Mouse (Mus musculus) hindbrain, embryonic 11.5 days (tissue): Measurements from ENCODE around the gene Ankrd36. TPM values are rescaled to one million over a fixed set of nuclear protein-coding genes. Genes with fewer than 3 reads are reported as not detected.
A peak's percentile ranks its signal among the peaks of the same experiment; 100 is the strongest.
"Not testable (repeated sequence)": the region's sequence is repeated elsewhere in the genome, so short reads cannot be mapped to it uniquely, and the experiment has no call there.

Source experiments
- ATAC-seq: fragments of 200-750 bp; cut with Nextera tagmentation; 2 replicates; pipeline ENCODE4 v1.8.0; 2017; ENCODE audit warnings: mild to moderate bottlenecking, moderate TSS enrichment, moderate library complexity; ENCODE audit not compliant: low FRiP score
- DNase-seq: peaks from one replicate; pipeline ENCODE4 v3.0.0-alpha.2; 2015; ENCODE audit warnings: low spot score
- H3K27ac ChIP-seq: fragments of 300-500 bp; sonication (generic); 2 replicates; pipeline ENCODE4 v1.5.1; 2014; ENCODE audit warnings: mild to moderate bottlenecking, low read depth, low read length
- H3K27me3 ChIP-seq: fragments of 300-500 bp; sonication (generic); 2 replicates; pipeline ENCODE4 v1.6.1; 2014; ENCODE audit warnings: mild to moderate bottlenecking, low read length, moderate library complexity, mixed read lengths; ENCODE audit not compliant: control insufficient read depth, insufficient read depth
- H3K36me3 ChIP-seq: fragments of 300-500 bp; sonication (generic); 2 replicates; pipeline ENCODE4 v1.6.1; 2014; ENCODE audit warnings: mild to moderate bottlenecking, low read length, moderate library complexity, mixed read lengths; ENCODE audit not compliant: control insufficient read depth, insufficient read depth
- H3K4me1 ChIP-seq: fragments of 300-500 bp; sonication (generic); replicated peaks from 2 replicates; pipeline ENCODE4 v1.6.1; 2014; ENCODE audit warnings: low read length, mixed read lengths; ENCODE audit not compliant: control insufficient read depth, insufficient read depth
- H3K4me2 ChIP-seq: fragments of 300-500 bp; sonication (generic); replicated peaks from 2 replicates; pipeline ENCODE4 v1.6.1; 2014; ENCODE audit warnings: mild to moderate bottlenecking, low read depth, low read length
- H3K4me3 ChIP-seq: fragments of 300-500 bp; sonication (generic); 2 replicates; pipeline ENCODE4 v1.5.1; 2014; ENCODE audit warnings: low read depth, low read length
- H3K9ac ChIP-seq: fragments of 300-500 bp; sonication (generic); 2 replicates; pipeline ENCODE4 v1.6.1; 2014; ENCODE audit warnings: low read depth, low read length
- H3K9me3 ChIP-seq: fragments of 300-500 bp; sonication (generic); 2 replicates; pipeline ENCODE4 v1.6.1; 2016; ENCODE audit warnings: low read length; ENCODE audit not compliant: control insufficient read depth
- WGBS: fragments of 180-500 bp; shearing (Covaris S2); extraction: QIAGEN DNeasy Blood & Tissue Kit; methylation state at CpG from one replicate; pipeline ENCODE4 v1.1.7; 2014; 5-methylcytosine and 5-hydroxymethylcytosine counted together
- polyA plus RNA-seq: library from polyadenylated mRNA; unstranded; fragments of >200 nt; fragmentation: Nextera tagmentation; extraction: Ambion mirVana; gene quantifications from 2 replicates; pipeline ENCODE4 v1.2.1, GENCODE M21; 2014

The Ankrd36 gene
- polyA plus RNA-seq, 1 experiment from 2014 or later: not detected

DNA sequence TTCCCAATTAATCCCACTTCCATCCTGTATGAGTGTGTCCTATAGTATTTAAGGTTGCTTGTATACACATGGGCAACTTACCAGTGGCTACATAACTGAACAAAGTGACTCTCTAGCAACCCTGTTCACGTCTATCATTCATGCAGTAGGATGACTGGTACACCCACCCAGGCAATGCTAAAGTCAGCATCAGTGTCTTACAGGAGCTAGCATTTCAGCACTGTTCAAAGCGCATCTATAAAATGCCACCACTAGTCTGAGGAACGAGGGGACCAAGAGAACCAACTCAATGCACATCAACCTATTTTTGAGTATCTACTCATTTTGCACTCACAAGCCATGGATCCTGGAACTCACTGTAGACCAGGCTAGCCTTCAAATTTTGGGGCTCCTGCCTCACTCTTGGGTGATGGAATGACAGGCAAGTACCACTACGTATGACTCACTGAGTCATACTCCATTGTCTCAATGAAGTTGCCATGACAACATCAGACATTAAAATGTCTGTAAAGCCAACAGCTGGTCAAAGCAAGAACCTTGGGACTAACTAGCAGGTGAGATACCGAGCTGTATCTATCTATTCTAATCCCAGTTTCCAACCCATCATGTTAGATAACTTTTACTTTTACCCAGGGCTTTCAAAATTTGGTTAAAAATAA is 41.5 kb upstream of the Ankrd36 start:
- ATAC-seq: no peak
- no peak overlapping the region for H3K27ac ChIP-seq
- H3K36me3 ChIP-seq: peaks cover 6% of the 10 kb centered on the region
- no peaks in the 10 kb centered on the region for H3K27me3 ChIP-seq
- H3K4me1 ChIP-seq: no peaks in the 10 kb centered on the region
- no peak overlapping the region for H3K4me2 ChIP-seq
- no peak overlapping the region for H3K4me3 ChIP-seq
- no peaks in the 10 kb centered on the region for H3K9me3 ChIP-seq
- 86% methylated on average over 5 of the region's 5 CpGs for WGBS
- no peak overlapping the region for H3K9ac ChIP-seq
- no peak for DNase-seq

DNA sequence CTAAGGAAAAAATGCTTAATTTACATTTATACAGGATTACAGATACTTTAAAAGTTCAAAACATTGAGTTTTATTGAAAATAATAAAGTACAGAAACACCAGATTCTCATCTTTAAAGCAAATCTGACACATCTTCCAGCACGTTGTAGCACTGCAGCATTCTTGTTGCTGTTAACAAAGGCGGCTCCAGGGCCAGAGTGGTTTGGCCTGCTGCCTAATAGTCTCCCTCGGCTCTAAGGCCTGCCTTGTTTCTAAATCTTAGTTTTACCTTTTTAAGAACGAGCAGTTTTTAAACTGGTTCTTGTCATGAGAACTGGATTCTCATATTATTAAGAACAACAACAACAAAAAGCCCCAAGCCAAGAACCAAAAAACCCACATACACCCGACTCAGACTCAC is 40.6 kb upstream of the Ankrd36 start:
- peaks cover 11% of the 10 kb centered on the region for H3K36me3 ChIP-seq
- ATAC-seq: no peak

DNA sequence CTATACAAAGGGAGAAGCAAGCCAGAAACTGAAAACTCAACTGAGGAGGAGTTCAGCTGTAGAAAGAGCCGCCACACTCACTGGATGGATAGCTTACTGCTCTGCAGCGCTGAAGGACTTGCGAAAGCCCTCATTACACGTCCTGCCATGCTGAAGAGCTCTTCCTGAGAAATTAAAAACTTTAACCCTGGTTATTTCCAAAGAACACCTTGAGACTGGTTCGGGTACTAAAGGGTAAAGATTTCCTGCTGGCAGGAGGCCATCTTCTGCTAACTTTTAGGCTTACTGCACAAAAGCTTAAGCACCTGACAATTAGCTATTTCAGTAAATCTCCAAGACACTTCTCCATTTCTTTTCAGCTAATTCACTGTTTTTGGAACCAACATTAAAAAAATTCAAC is 39.3 kb upstream of the Ankrd36 start:
- no peaks in the 10 kb centered on the region for H3K27me3 ChIP-seq
- no peak overlapping the region for H3K4me2 ChIP-seq
- 83% methylated on average over 5 of the region's 5 CpGs for WGBS
- ATAC-seq (no peak), DNase-seq (no peak)
- H3K9me3 ChIP-seq: no peaks in the 10 kb centered on the region
- no peak overlapping the region for H3K9ac ChIP-seq
- H3K4me3 ChIP-seq: no peak overlapping the region
- H3K36me3 ChIP-seq: peaks cover 12% of the 10 kb centered on the region
- H3K4me1 ChIP-seq: no peaks in the 10 kb centered on the region
- no peak overlapping the region for H3K27ac ChIP-seq

More for the DNA sequence above, 40.6 kb upstream of the Ankrd36 start:
- Histone ChIP-seq H3K9me3 (no peaks in the 10 kb centered on the region), H3K4me2 (no peak overlapping the region), H3K9ac (no peak overlapping the region), H3K4me1 (no peaks in the 10 kb centered on the region), H3K27me3 (no peaks in the 10 kb centered on the region), H3K4me3 (no peak overlapping the region), H3K27ac (no peak overlapping the region)
- no peak for DNase-seq
- 86% methylated on average over 5 of the region's 5 CpGs for WGBS

DNA sequence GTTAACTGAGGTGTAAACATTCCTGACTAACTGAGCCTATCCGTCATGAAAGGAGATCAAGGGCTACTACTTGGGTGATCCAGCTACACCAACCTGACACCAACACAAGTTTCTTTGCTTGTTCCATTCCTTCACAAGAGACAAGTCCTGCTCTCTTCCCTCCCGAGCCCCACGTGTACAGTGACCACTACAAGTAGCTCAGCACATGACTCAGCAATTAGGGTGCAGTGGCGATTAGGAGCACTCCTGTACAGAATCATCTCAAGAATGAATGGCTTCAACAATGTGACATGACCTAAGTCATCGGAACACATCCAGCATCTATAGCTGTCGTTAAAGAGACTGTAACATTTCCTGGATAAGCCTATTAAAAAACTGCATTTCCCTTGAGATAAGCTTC is 38.8 kb upstream of the Ankrd36 start:
- DNase-seq (no peak), ATAC-seq (no peak)
- H3K9ac ChIP-seq: no peak overlapping the region
- H3K4me3 ChIP-seq: no peak overlapping the region
- H3K36me3 ChIP-seq: peaks cover 12% of the 10 kb centered on the region
- 84% methylated on average over 6 of the region's 6 CpGs for WGBS
- H3K9me3 ChIP-seq: no peaks in the 10 kb centered on the region
- no peaks in the 10 kb centered on the region for H3K27me3 ChIP-seq
- no peaks in the 10 kb centered on the region for H3K4me1 ChIP-seq
- no peak overlapping the region for H3K4me2 ChIP-seq
- no peak overlapping the region for H3K27ac ChIP-seq

DNA sequence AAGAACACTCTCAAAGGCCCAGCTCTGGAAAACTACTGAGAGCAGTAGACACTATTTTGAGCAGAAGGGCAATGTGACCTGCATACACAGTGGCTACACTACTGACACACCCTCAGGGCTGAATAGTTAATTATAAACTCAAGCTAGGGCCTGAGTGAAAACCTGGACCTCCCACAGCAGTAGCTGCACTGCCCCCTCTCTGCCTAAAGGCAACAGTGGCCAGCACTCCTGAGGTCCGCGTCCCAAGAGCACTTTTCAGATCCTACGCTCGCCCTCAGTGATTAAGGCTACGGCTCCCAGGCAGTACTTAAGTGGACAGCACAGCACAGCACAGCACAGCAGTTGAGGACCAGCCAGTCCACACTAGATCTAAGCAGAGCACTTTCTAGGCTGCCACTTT is 36.4 kb upstream of the Ankrd36 start:
- Histone ChIP-seq H3K27ac (no peak overlapping the region), H3K4me1 (no peaks in the 10 kb centered on the region), H3K9ac (no peak overlapping the region), H3K4me2 (no peak overlapping the region), H3K27me3 (no peaks in the 10 kb centered on the region), H3K36me3 (peaks cover 12% of the 10 kb centered on the region), H3K9me3 (no peaks in the 10 kb centered on the region), H3K4me3 (no peak overlapping the region)
- DNase-seq (no peak), ATAC-seq (no peak)
- WGBS: 80% methylated on average over 5 of the region's 5 CpGs

DNA sequence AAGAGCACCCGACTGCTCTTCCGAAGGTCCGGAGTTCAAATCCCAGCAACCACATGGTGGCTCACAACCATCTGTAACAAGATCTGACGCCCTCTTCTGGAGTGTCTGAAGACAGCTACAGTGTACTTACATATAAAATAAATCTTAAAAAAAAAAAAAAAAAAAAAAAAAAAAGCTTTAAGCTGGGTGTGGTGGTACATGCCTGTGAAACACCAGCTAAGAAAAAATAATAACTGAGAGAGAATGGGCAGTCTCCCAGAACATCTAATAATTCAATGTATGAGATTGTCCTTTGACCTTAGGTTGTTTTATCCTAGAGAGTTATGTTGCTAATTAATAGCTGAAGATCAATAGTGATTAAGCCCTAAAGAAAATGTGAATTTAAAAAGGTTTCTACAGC is 32.0 kb upstream of the Ankrd36 start:
- H3K9ac ChIP-seq, H3K27ac ChIP-seq, H3K9me3 ChIP-seq, DNase-seq, H3K4me2 ChIP-seq, H3K27me3 ChIP-seq, H3K4me1 ChIP-seq, ATAC-seq, H3K4me3 ChIP-seq: not testable (repeated sequence)
- H3K36me3 ChIP-seq: peaks cover 12% of the 10 kb centered on the region
- WGBS: 93% methylated on average over 4 of the region's 4 CpGs

DNA sequence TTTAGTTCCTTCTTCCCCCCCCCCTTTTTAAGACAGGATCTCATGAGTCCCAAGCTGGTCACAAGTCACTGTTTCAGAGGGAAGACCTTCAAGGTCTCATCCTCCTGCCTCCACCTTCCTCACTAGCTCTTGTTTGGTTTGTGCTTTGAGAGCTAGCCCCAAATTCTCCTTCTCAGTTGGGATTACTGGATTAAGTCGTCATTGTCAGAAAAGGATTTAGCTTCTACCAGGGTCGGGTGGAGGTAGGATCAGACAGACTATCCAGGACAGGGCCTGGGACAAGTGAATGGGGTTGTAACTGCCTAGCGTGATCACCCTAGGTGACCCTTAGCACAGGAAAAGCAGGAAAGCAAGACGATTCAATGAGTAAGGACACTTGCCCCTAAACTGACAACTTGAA is 29.2 kb upstream of the Ankrd36 start:
- no peak for ATAC-seq
- H3K9me3 ChIP-seq: no peaks in the 10 kb centered on the region
- no peak for DNase-seq
- H3K9ac ChIP-seq: no peak overlapping the region
- peak overlapping the region; percentile 82; the same call in 1 of the 2 replicates for H3K4me3 ChIP-seq
- peak overlapping the region; percentile 91; the same call in 1 of the 2 replicates for H3K4me2 ChIP-seq
- WGBS: 61% methylated on average over 4 of the region's 4 CpGs
- no peak overlapping the region for H3K27ac ChIP-seq
- H3K4me1 ChIP-seq: no peaks in the 10 kb centered on the region
- H3K27me3 ChIP-seq: no peaks in the 10 kb centered on the region
- H3K36me3 ChIP-seq: no peaks in the 10 kb centered on the region

DNA sequence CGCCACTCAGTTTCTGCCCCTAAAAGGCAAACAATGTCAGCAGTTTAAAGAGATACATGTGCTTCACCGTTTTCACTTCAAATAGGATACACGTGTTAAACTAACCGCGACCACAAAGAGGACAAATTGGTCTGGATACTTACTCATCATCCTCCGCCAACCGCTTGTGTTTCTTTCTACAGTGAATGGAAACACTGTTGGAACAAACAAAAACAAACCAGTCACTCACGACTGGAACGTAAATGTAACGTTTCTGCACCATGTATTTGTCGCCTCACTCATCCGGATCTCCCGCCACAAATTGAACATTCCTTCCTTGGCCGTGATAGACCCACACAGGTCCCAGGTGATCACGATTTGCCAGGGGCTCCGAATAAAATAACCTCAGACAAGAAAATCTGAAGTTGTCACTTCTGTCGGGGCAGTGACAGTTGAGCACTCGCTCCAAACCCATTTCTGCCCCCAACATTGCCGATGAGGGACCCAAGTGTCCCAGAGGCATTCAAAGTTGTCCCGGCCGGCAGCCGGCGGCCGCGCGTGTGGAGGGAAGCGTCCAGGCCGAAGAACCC is 28.2 kb upstream of the Ankrd36 start:
- WGBS: 3% methylated on average over 28 of the region's 28 CpGs
- Histone ChIP-seq H3K9ac (peak overlapping the region; percentile 71), H3K27ac (peak overlapping the region; percentile 56), H3K4me2 (peak overlapping the region; percentile 91), H3K36me3 (no peaks in the 10 kb centered on the region), H3K4me3 (peak overlapping the region; percentile 82), H3K27me3 (no peaks in the 10 kb centered on the region), H3K9me3 (no peaks in the 10 kb centered on the region), H3K4me1 (no peaks in the 10 kb centered on the region)
- ATAC-seq (no peak), DNase-seq (peak; percentile 40)

DNA sequence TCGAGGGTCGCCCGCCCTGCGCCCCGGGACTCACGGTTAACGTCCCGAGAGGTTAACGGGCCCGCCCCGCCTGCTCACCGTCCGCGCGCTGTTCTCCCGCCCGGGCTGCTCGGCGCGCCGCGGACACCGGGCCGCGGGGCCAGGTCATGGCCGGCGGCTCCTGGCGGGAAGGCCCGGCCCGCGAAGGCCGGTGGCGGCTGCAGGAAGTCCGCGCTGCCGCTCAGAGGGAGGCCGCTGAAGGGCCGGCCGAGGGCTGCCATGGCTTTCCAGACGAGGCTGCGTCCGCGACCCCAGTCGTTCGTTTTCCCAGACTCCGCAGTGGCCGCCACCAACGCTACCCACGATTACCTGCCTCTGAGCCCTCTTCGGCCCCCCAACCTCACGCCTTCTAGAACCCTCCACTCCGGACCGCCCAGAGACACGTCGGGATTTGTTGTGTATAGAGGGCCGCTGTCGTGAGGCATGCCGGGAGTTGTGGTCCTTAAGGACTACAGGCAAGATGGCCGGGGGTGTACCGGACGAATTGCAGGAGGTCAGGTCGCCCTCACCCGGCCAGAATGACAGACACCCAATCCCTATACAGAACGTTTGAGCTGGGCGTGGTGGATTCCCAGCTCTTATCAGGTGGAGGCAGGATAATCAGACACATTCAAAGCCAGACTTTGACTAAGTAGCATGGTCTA is 27.5 kb upstream of the Ankrd36 start, which contains the start of gene Ccdc117:
Gene Ccdc117 (minus strand): TSS at position 389 of the 683 bp plus-strand sequence.
- H3K36me3 ChIP-seq: no peaks in the 10 kb centered on the region
- peak; percentile 98 for ATAC-seq
- H3K4me3 ChIP-seq: peak within 1 kb of the TSS; percentile 82
- peak; percentile 91 for DNase-seq
- no peaks in the 10 kb centered on the region for H3K4me1 ChIP-seq
- peak within 1 kb of the TSS; percentile 91 for H3K4me2 ChIP-seq
- H3K27ac ChIP-seq: peak within 1 kb of the TSS; percentile 56
- peak within 1 kb of the TSS; percentile 71 for H3K9ac ChIP-seq
- WGBS: under 1% methylated on average over 60 of the region's 65 CpGs
- no peaks in the 10 kb centered on the region for H3K9me3 ChIP-seq
- H3K27me3 ChIP-seq: no peaks in the 10 kb centered on the region
